Mouse (Mus musculus): ENCODE measurements around the gene March4.

The March4 gene

GRCm38 (mm10) chr1:72401331-72402069 is 135.2 kb downstream of the March4 start:
- DNase-seq (ENCODE audit: inconsistent age in 2 of 2, low spot score in 1 of 2) = no peak

DNA sequence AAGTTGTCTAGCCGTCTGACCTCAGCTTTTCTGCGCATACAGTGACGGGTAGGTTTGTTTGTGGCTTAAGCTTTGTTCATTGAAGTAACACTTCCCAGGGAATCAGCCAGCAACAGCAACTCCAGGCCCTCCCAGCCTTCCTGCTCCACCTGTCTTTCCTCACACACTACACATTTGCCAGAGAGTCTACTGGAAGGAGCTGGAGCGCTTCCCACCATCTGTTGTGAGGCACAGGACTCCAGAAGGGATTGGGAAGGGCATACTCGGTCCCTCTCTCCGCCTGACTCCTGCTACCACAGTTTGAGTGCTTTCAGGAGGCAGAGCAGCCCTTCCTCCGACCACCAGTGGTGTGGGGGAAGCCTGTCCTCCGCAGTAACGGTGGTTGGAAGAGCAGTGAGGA is 136.1 kb downstream of the March4 start:
- DNase-seq (ENCODE audit: inconsistent age in 2 of 2, low spot score in 1 of 2) = no peak

- no peak for DNase-seq (ENCODE audit: inconsistent age in 2 of 2, low spot score in 1 of 2)
Observed at GRCm38 (mm10) chr1:72399720-72400401, 136.9 kb downstream of the March4 start.

DNA sequence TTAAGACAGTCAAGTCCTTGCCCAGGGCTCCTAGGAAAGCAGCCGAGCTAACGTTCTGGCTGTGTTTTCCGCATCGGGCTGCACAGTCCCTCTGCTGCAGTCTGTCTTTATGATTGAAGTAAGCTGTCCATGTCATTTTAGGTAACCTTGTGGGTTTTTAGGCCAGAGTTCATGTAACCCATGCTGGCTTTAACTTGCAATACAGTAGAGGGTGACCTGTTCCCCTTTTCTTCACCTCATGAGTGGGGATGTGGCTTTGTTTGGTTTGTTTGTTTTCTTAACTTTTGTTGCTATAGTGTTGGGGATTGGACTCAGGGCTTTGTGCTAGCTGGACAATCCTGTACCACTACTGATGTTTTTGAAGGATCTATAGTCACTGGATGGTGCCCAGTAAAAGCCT is 146.3 kb downstream of the March4 start:
- no peak for DNase-seq (ENCODE audit: inconsistent age in 2 of 2, low spot score in 1 of 2)

GRCm38 (mm10) chr1:72383651-72384050 is 153.1 kb downstream of the March4 start:
- no peak for DNase-seq (ENCODE audit: inconsistent age in 2 of 2, low spot score in 1 of 2)

- no peak for DNase-seq (ENCODE audit: inconsistent age in 2 of 2, low spot score in 1 of 2)
Observed at GRCm38 (mm10) chr1:72383056-72383455, 153.7 kb downstream of the March4 start.

DNA sequence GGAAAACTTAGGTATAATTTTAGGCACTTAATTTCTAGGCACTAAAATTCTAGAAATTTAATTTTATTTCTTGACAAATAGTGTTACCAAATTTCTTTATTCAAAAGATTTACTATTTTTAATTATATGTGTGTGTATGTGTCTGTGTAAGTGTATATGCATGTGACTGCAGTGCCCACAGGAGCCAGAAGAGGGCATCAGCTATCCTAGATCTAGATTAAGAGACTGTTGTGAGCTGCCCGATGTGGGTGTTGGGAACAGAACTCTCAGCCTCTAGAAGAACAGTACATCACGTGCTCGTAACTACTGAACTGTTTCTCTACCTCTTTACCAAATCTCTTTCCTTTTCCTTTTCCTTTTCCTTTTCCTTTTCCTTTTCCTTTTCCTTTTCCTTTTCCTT is 156.2 kb downstream of the March4 start:
- DNase-seq (ENCODE audit: inconsistent age in 2 of 2, low spot score in 1 of 2) = no peak

DNA sequence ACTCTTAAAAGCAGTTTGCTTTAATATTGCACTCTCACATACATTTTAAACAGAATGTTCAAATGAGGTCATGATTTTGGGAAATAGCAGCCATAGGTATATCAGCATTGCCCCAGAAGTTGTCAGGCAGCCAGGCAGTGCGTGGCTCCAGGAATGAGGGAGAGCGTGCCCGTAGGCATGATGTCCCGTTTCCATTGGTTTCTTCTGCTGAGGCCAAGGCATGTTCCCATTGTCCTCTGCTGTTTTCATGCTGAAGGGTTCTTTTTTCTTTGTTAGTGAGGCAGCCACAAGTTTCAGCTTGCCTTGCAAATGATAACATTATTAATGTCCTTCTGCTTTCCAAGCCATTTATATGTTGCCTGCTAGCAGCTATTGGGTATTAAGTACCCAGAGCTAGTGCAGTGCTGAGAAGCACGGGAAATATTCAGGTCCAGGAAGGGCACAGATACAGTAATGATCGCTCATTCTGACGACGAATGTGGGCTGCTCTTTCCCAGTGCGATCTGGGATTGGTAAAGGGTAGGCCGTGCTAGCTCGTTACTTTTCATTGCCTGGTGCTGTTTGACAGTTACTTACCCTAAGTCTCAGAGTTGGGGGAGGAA is 156.9 kb downstream of the March4 start:
- no peak for DNase-seq (ENCODE audit: inconsistent age in 2 of 2, low spot score in 1 of 2)

DNA sequence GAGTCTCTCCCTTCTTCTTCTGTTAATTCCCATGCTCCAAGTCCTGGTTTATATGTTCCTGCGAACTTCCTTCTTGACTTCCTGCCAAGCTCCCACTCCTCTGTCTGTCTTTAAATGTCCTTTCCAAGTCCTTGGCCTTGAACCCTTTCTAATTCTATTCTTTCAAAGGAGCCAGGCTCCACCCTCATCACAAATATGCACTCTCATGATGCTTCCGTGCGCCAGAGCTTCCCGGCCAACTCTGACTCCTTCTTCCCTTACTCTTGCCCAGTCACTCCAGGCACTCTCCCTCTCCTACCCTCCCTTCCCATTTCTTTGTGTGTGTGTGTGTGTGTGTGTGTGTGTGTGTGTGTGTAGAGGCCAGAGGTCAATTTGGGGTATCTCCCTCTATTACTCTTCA is 158.6 kb downstream of the March4 start:
- no peak for DNase-seq (ENCODE audit: inconsistent age in 2 of 2, low spot score in 1 of 2)

Measured in adrenal gland, adult (tissue).